Mouse (Mus musculus) neural tube, embryonic 14.5 days (tissue): ENCODE measurements at regions not wholly inside any gene's neighbourhood (a gene's known extent, or its start where the extent isn't known, plus 50 kb on each side); places are given as distances from the start of the nearest gene placed in this dataset.

Experiments
- ATAC-seq: fragments of 200-750 bp; cut with Nextera tagmentation; 2 replicates; pipeline ENCODE4 v1.8.0; 2017; ENCODE audit warnings: low read depth, mild to moderate bottlenecking, moderate TSS enrichment, moderate library complexity
- H3K27ac ChIP-seq: fragments of 300-500 bp; sonication (generic); 2 replicates; pipeline ENCODE4 v1.5.1; 2014; ENCODE audit warnings: low read depth, mild to moderate bottlenecking, control low read depth, low read length, moderate library complexity, mixed read lengths
- H3K27me3 ChIP-seq: fragments of 300-500 bp; sonication (generic); 2 replicates; pipeline ENCODE4 v1.6.1; 2014; ENCODE audit warnings: low read length; ENCODE audit not compliant: control insufficient read depth, insufficient read depth
- H3K36me3 ChIP-seq: fragments of 300-500 bp; sonication (generic); 2 replicates; pipeline ENCODE4 v1.6.1; 2014; ENCODE audit warnings: low read length, mixed read lengths; ENCODE audit not compliant: control insufficient read depth, insufficient read depth
- H3K4me1 ChIP-seq: fragments of 300-500 bp; sonication (generic); 2 replicates; pipeline ENCODE4 v1.6.1; 2014; ENCODE audit warnings: low read length; ENCODE audit not compliant: control insufficient read depth, insufficient read depth
- H3K4me2 ChIP-seq: fragments of 300-500 bp; sonication (generic); 2 replicates; pipeline ENCODE4 v1.6.1; 2014; ENCODE audit warnings: mild to moderate bottlenecking, low read depth, low read length, control low read depth
- H3K4me3 ChIP-seq: fragments of 300-500 bp; sonication (generic); 2 replicates; pipeline ENCODE4 v1.5.1; 2014; ENCODE audit warnings: low read depth, low read length, control low read depth, mixed read lengths
- H3K9ac ChIP-seq: fragments of 300-500 bp; sonication (generic); replicated peaks from 2 replicates; pipeline ENCODE4 v1.6.1; 2014; ENCODE audit warnings: low read depth, mild to moderate bottlenecking, control low read depth, low read length, mixed read lengths
- H3K9me3 ChIP-seq: fragments of 300-500 bp; sonication (generic); 2 replicates; pipeline ENCODE4 v1.6.1; 2016; ENCODE audit warnings: low read length; ENCODE audit not compliant: control insufficient read depth
- WGBS: fragments of 180-500 bp; shearing (Covaris S2); extraction: QIAGEN DNeasy Blood & Tissue Kit; methylation state at CpG from one replicate; pipeline ENCODE4 v1.1.7; 2014; 5-methylcytosine and 5-hydroxymethylcytosine counted together

GRCm38 (mm10) chr13:31423599-31423998 is 132.3 kb upstream of the Foxq1 start:
- Histone ChIP-seq H3K9me3 (no peaks in the 10 kb centered on the region), H3K4me1 (no peaks in the 10 kb centered on the region), H3K4me2 (no peak overlapping the region), H3K27ac (no peak overlapping the region), H3K27me3 (no peaks in the 10 kb centered on the region), H3K36me3 (no peaks in the 10 kb centered on the region), H3K4me3 (no peak overlapping the region), H3K9ac (no peak overlapping the region)
- 81% methylated on average over 3 of the region's 3 CpGs for WGBS
- no peak for ATAC-seq

GRCm38 (mm10) chr13:31425825-31426500 is 130.0 kb upstream of the Foxq1 start:
- Histone ChIP-seq H3K4me1 (no peaks in the 10 kb centered on the region), H3K4me3 (no peak overlapping the region), H3K4me2 (no peak overlapping the region), H3K27me3 (no peaks in the 10 kb centered on the region), H3K9me3 (no peaks in the 10 kb centered on the region), H3K36me3 (no peaks in the 10 kb centered on the region), H3K9ac (no peak overlapping the region), H3K27ac (no peak overlapping the region)
- 47% methylated on average over 7 of the region's 7 CpGs for WGBS
- no peak for ATAC-seq

- no peaks in the 10 kb centered on the region for H3K27me3 ChIP-seq
- H3K36me3 ChIP-seq: no peaks in the 10 kb centered on the region
- no peak overlapping the region for H3K4me3 ChIP-seq
- H3K27ac ChIP-seq: no peak overlapping the region
- H3K4me1 ChIP-seq: no peaks in the 10 kb centered on the region
- H3K9me3 ChIP-seq: no peaks in the 10 kb centered on the region
- ATAC-seq: no peak; the same call in 1 of the 2 replicates
- no peak overlapping the region for H3K4me2 ChIP-seq
- 71% methylated on average over 7 of the region's 7 CpGs for WGBS
- no peak overlapping the region for H3K9ac ChIP-seq
These were observed 119.5 kb upstream of the Foxq1 start for GRCm38 (mm10) chr13:31436434-31436833.

GRCm38 (mm10) chr13:31439761-31440627 is 115.9 kb upstream of the Foxq1 start:
- no peaks in the 10 kb centered on the region for H3K4me1 ChIP-seq
- ATAC-seq: no peak
- H3K4me2 ChIP-seq: no peak overlapping the region
- H3K36me3 ChIP-seq: no peaks in the 10 kb centered on the region
- no peak overlapping the region for H3K4me3 ChIP-seq
- H3K27ac ChIP-seq: no peak overlapping the region
- WGBS: 76% methylated on average over 9 of the region's 9 CpGs
- H3K9me3 ChIP-seq: no peaks in the 10 kb centered on the region
- no peaks in the 10 kb centered on the region for H3K27me3 ChIP-seq
- no peak overlapping the region for H3K9ac ChIP-seq

GRCm38 (mm10) chr13:31458883-31459282 is 97.1 kb upstream of the Foxq1 start:
- no peaks in the 10 kb centered on the region for H3K27me3 ChIP-seq
- H3K27ac ChIP-seq: no peak overlapping the region
- H3K4me3 ChIP-seq: no peak overlapping the region
- no peak overlapping the region for H3K9ac ChIP-seq
- H3K36me3 ChIP-seq: no peaks in the 10 kb centered on the region
- WGBS: 65% methylated on average over 2 of the region's 2 CpGs
- no peaks in the 10 kb centered on the region for H3K9me3 ChIP-seq
- H3K4me2 ChIP-seq: no peak overlapping the region
- ATAC-seq: no peak
- no peaks in the 10 kb centered on the region for H3K4me1 ChIP-seq

GRCm38 (mm10) chr13:31465141-31465540 is 90.8 kb upstream of the Foxq1 start:
- H3K27ac ChIP-seq: no peak overlapping the region
- H3K4me1 ChIP-seq: no peaks in the 10 kb centered on the region
- WGBS: 86% methylated on average over 8 of the region's 8 CpGs
- no peaks in the 10 kb centered on the region for H3K36me3 ChIP-seq
- no peak overlapping the region for H3K4me3 ChIP-seq
- no peak for ATAC-seq
- H3K27me3 ChIP-seq: no peaks in the 10 kb centered on the region
- no peaks in the 10 kb centered on the region for H3K9me3 ChIP-seq
- H3K4me2 ChIP-seq: no peak overlapping the region
- H3K9ac ChIP-seq: no peak overlapping the region

GRCm38 (mm10) chr13:31465711-31466110 is 90.2 kb upstream of the Foxq1 start:
- Histone ChIP-seq H3K27me3 (no peaks in the 10 kb centered on the region), H3K4me2 (no peak overlapping the region), H3K9ac (no peak overlapping the region), H3K9me3 (no peaks in the 10 kb centered on the region), H3K27ac (no peak overlapping the region), H3K36me3 (no peaks in the 10 kb centered on the region), H3K4me1 (no peaks in the 10 kb centered on the region), H3K4me3 (no peak overlapping the region)
- ATAC-seq: no peak
- WGBS: 75% methylated on average over 4 of the region's 4 CpGs

GRCm38 (mm10) chr13:31468131-31468530 is 87.8 kb upstream of the Foxq1 start:
- ATAC-seq: no peak
- H3K4me3 ChIP-seq: no peak overlapping the region

GRCm38 (mm10) chr13:31468983-31469382 is 87.0 kb upstream of the Foxq1 start:
- Histone ChIP-seq H3K9ac (no peak overlapping the region), H3K4me2 (no peak overlapping the region), H3K27me3 (no peaks in the 10 kb centered on the region), H3K4me3 (no peak overlapping the region), H3K27ac (no peak overlapping the region), H3K36me3 (no peaks in the 10 kb centered on the region), H3K9me3 (no peaks in the 10 kb centered on the region), H3K4me1 (no peaks in the 10 kb centered on the region)
- WGBS: 89% methylated on average over 3 of the region's 3 CpGs
- ATAC-seq: no peak

More at GRCm38 (mm10) chr13:31468131-31468530, 87.8 kb upstream of the Foxq1 start:
- H3K4me1 ChIP-seq: no peaks in the 10 kb centered on the region
- H3K27me3 ChIP-seq: no peaks in the 10 kb centered on the region
- H3K36me3 ChIP-seq: no peaks in the 10 kb centered on the region
- no peak overlapping the region for H3K4me2 ChIP-seq
- no peaks in the 10 kb centered on the region for H3K9me3 ChIP-seq
- no peak overlapping the region for H3K27ac ChIP-seq
- 91% methylated on average over 3 of the region's 3 CpGs for WGBS
- no peak overlapping the region for H3K9ac ChIP-seq
